Mouse (Mus musculus) liver, adult 2 months (tissue): ENCODE measurements at regions not wholly inside any gene's neighbourhood (a gene's known extent, or its start where the extent isn't known, plus 50 kb on each side); places are given as distances from the start of the nearest gene placed in this dataset.

Experiments used
- DNase-seq: peaks from one replicate; pipeline ENCODE4 v3.0.0-alpha.2; 2011; ENCODE audit warnings: low read depth, low spot score; ENCODE audit errors: extremely low read depth
- H3K27ac ChIP-seq: fragments of 200-500 bp; replicated peaks from 2 replicates; pipeline ENCODE4 v1.5.1; 2012; ENCODE audit warnings: low read depth, mild to moderate bottlenecking, control low read depth, inconsistent platforms, low read length; ENCODE audit not compliant: insufficient read depth
- H3K27me3 ChIP-seq: fragments of 200-500 bp; 2 replicates; pipeline ENCODE4 v1.6.1; 2012; ENCODE audit warnings: mild to moderate bottlenecking, moderate library complexity, low read length, inconsistent platforms; ENCODE audit not compliant: control insufficient read depth, insufficient read depth
- H3K36me3 ChIP-seq: fragments of 200-500 bp; 2 replicates; pipeline ENCODE4 v1.6.1; 2012; ENCODE audit warnings: low read length, inconsistent platforms; ENCODE audit not compliant: control insufficient read depth, insufficient read depth
- H3K4me1 ChIP-seq: fragments of 200-500 bp; 2 replicates; pipeline ENCODE4 v1.6.1; 2011; ENCODE audit warnings: low read length; ENCODE audit not compliant: control insufficient read depth, insufficient read depth
- H3K4me3 ChIP-seq: fragments of 200-500 bp; 2 replicates; pipeline ENCODE4 v1.5.1; 2011; ENCODE audit warnings: low read depth, mild to moderate bottlenecking, control low read depth, low read length, moderate library complexity; ENCODE audit not compliant: insufficient read depth
- H3K79me2 ChIP-seq: fragments of 200-500 bp; 2 replicates; pipeline ENCODE4 v1.6.1; 2012; ENCODE audit warnings: inconsistent platforms, mild to moderate bottlenecking, low read length, moderate library complexity; ENCODE audit not compliant: control insufficient read depth, insufficient read depth
- H3K9ac ChIP-seq: fragments of 200-500 bp; 2 replicates; pipeline ENCODE4 v1.6.1; 2012; ENCODE audit warnings: low read depth, mild to moderate bottlenecking, control low read depth, inconsistent platforms, low read length
- CTCF ChIP-seq: fragments of 200-500 bp; IDR thresholded peaks from 2 replicates; pipeline ENCODE4 v1.5.1; 2011; ENCODE audit warnings: low read depth, low read length, control low read depth
- POLR2A ChIP-seq: fragments of 200-500 bp; IDR thresholded peaks from 2 replicates; pipeline ENCODE4 v1.6.1; 2011; ENCODE audit warnings: low read length, control low read depth; ENCODE audit not compliant: insufficient read depth; ENCODE audit errors: extremely low read depth
- WGBS: fragments of 180-500 bp; shearing (Covaris S2); methylation state at CpG from one replicate; pipeline ENCODE4 v1.1.7; 2018; 5-methylcytosine and 5-hydroxymethylcytosine counted together

DNA sequence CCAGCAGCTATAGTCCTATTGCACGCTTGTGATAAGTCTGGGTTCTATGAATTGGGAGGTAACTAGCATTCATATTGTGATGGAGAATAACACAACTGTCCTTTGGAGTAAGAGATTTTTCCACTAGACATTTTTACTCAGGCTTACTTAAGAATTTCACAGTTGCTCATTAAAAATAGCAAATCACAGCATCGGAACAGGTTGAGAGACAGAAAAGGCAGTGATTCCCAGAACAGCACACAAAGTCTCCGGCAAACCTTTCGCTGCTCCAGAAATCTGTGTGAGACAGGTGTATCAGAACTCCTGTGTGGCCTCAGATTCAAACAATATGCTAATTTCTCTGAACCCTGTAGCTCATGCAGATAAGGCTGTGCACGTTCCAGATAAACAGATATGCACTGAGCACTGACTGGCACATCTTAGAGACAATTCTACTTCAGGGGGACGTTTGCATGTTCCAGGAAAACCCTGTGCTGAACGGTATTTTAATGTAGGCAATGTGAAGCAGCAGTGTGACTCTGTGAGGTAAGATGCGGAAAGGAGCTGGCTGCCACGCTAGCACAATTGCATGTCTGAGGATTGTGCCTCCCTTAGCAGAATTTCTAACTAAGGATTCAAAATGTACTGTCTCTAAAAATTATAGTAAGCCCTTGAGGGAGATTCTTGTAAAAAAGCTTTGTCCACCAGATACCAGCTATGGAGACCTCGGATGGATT lies 99.8 kb upstream of the Kynu start:
- Histone ChIP-seq H3K79me2 (no peaks in the 10 kb centered on the region), H3K27ac (no peak overlapping the region), H3K4me1 (no peaks in the 10 kb centered on the region), H3K4me3 (no peak overlapping the region), H3K9ac (no peak overlapping the region), H3K27me3 (no peaks in the 10 kb centered on the region), H3K36me3 (no peaks in the 10 kb centered on the region)
- no peak for DNase-seq
- TF ChIP-seq CTCF: no peak
- no peak for TF ChIP-seq POLR2A
- 84% methylated on average over 10 of the region's 10 CpGs for WGBS

DNA sequence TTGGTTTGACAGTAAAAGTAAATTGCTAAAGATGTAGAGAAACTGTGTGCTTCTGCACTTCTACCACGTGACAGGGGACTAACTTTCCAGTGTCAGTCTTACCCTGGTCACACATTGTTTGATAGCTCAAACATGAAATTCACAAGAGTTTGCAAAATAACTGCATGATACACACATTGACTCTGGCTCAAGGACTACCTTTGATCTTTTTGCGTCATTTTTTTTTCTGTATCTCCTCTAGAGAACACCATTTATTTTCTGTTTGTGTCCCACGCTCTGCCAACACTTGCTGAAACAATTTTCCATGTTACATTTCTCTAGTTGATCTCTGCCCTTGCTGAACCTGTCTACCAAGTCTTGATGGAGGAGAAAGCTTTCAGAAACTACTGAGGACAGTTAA lies 86.0 kb upstream of the Kynu start:
- no peak overlapping the region; the same call in 1 of the 2 replicates for H3K27ac ChIP-seq
- H3K9ac ChIP-seq: no peak overlapping the region
- no peaks in the 10 kb centered on the region for H3K36me3 ChIP-seq
- H3K79me2 ChIP-seq: no peaks in the 10 kb centered on the region
- H3K4me3 ChIP-seq: no peak overlapping the region
- WGBS: 17% methylated on average over 3 of the region's 3 CpGs
- peaks cover 8% of the 10 kb centered on the region; the same call in 1 of the 2 replicates for H3K4me1 ChIP-seq
- no peaks in the 10 kb centered on the region for H3K27me3 ChIP-seq
- no peak for TF ChIP-seq CTCF
- DNase-seq: peak; percentile 99

DNA sequence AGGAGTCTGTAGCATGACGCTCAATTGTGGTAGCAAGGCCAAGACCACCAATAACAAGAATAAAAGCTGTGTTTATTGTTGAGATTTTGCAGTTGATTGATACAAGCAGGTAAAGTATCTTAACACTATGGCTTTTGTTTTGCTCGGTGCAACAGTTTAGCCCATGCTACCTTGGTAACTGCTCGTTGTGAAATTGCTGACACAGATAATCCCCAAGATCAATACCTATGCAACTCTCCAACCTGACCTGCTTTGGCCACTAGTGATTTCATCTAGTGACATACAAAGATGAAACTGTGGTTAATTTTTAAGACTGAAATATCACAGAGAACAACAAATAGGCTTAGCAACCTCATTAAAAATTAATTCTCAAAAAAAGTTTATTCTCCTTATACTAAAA lies 85.2 kb upstream of the Kynu start:
- WGBS: 36% methylated on average over 3 of the region's 3 CpGs
- H3K27ac ChIP-seq: peak overlapping the region; percentile 85
- no peak overlapping the region for H3K4me3 ChIP-seq
- peaks cover 8% of the 10 kb centered on the region; the same call in 1 of the 2 replicates for H3K4me1 ChIP-seq
- DNase-seq: peak; percentile 98
- no peaks in the 10 kb centered on the region for H3K79me2 ChIP-seq
- no peaks in the 10 kb centered on the region for H3K27me3 ChIP-seq
- no peaks in the 10 kb centered on the region for H3K36me3 ChIP-seq
- TF ChIP-seq CTCF: no peak
- TF ChIP-seq POLR2A: 0 out of 2 replicates have a peak, but pooled peaks have one; percentile 1
- H3K9ac ChIP-seq: no peak overlapping the region

DNA sequence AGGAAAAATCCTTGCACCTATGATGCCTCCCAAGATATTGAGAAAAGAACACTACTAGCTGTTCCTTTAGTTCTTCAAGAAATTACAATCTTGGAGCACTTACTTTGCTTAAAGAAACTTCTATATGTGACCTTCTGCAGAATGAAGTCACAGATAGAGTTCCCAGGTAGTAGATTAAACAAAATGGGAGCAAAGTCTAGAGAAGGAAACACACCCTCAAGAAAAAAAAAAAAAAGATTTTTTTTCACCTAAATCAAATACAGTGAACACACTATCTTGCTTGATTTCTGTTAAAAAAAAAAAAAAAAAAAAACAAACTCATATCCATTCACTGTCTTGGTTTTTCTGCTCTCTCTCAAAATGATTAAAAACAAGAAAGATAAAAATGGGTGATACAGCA lies 76.6 kb upstream of the Kynu start:
- peaks cover 9% of the 10 kb centered on the region; the same call in 1 of the 2 replicates for H3K4me1 ChIP-seq
- H3K27me3 ChIP-seq: no peaks in the 10 kb centered on the region
- H3K36me3 ChIP-seq: no peaks in the 10 kb centered on the region
- no peaks in the 10 kb centered on the region for H3K79me2 ChIP-seq
- peak; percentile 26 for DNase-seq
- no peak for TF ChIP-seq POLR2A
- TF ChIP-seq CTCF: no peak
- H3K27ac ChIP-seq: no peak overlapping the region
- H3K9ac ChIP-seq: no peak overlapping the region
- no peak overlapping the region for H3K4me3 ChIP-seq

DNA sequence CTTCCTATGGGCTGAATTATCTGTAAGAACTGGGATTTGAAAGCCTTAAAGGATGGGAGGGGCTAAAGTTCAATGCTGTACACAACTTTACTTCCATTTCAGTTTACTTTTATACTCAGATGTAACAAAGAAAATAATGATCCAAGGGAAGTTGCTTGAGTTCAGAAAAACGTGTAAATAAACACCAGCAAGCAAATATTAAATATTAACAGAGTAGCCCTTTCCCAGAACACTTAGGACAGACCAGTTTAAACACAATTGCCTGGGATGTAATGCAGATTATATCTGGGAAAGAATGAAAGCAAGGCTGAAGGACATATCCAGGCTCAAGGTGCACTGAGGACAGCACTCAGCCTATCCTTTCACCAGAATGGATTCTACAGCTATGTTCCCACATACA lies 75.3 kb upstream of the Kynu start:
- Histone ChIP-seq H3K36me3 (no peaks in the 10 kb centered on the region), H3K4me1 (peaks cover 9% of the 10 kb centered on the region; the same call in 1 of the 2 replicates), H3K4me3 (no peak overlapping the region), H3K79me2 (no peaks in the 10 kb centered on the region), H3K27me3 (no peaks in the 10 kb centered on the region), H3K9ac (no peak overlapping the region), H3K27ac (peak overlapping the region; percentile 89)
- TF ChIP-seq POLR2A (no peak), CTCF (no peak)
- DNase-seq: peak; percentile 93
- 5% methylated on average over 1 of the region's 1 CpGs for WGBS
